Mouse (Mus musculus) lung, postnatal 0 days (tissue): ENCODE measurements around the gene Abhd2.

Experiments used
- CTCF ChIP-seq: IDR thresholded peaks from 2 replicates; pipeline ENCODE4 v1.5.1; 2016; ENCODE audit warnings: antibody characterized with exemption, mild to moderate bottlenecking
- EP300 ChIP-seq: IDR thresholded peaks from 2 replicates; pipeline ENCODE4 v1.6.1; 2016; ENCODE audit warnings: antibody characterized with exemption, mild to moderate bottlenecking, control low read depth

GRCm38 (mm10) chr7:79255350-79255749 is 17.6 kb upstream of the Abhd2 start:
- TF ChIP-seq CTCF, result no peak
- no peak for TF ChIP-seq EP300
